Mouse (Mus musculus) inflammation-experienced regulatory T-cells, adult 16 weeks (primary cell): ENCODE data around the gene Jam3. TPM values are rescaled to one million over a fixed set of nuclear protein-coding genes. Genes with fewer than 3 reads are reported as not detected.

Experiments
- polyA plus RNA-seq: library from polyadenylated mRNA; unstranded; fragments of 100-300 nt; shearing (Covaris generic); gene quantifications from one replicate; pipeline ENCODE4 v1.2.1, GENCODE M21; 2017

Jam3 gene
- 0.46 TPM for polyA plus RNA-seq

DNA sequence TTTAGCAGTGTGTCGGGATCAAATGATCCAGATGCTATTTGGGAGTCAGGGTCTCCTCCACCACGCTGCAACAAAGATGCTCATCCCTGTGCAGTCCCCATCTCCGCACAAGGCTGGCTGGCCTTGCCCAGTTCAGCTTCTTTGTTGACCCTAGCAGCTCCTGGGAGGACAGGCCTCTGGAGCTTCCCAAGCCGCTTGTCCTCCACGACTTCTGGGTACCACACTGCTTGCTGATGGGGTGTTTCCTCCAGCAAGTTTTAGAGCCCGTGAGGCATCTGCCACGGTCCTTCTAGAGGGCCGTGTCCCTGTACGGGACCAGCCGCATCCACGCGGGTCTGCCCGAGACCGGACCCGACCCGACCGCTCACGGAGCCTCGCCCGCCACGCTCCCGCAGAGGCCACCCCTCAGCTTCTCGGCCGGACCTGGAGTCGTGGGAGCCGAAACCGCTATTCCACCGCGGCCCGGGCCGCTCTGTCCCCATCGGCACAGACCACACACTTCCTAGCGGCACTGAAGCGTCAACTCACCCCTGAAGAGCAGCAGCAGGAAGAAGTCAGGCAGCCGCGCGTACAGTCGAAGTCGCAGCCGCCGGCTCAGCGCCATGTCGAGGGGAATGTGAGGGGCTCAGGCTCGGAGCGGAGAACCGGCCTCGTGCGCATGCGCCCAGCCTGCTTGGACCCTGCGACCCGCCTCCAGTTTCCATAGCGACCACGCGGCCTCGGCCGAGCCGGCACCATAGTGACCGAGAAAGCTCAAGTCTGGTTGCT is at the start of gene Jam3:
Gene Jam3, minus strand, starts transcription at position 659 of the 768 bp plus-strand sequence.

Other genes with a start within 250 kb of the Jam3 start
- gene Gm1110, start 232.3 kb downstream of the Jam3 start, polyA plus RNA-seq, result not detected
- gene Acad8, start 155.9 kb downstream of the Jam3 start, polyA plus RNA-seq, result 41.0 TPM
- gene Thyn1, start 155.7 kb downstream of the Jam3 start, polyA plus RNA-seq, result 87.1 TPM
- gene Vps26b, start 125.4 kb downstream of the Jam3 start, polyA plus RNA-seq, result 22.2 TPM
- gene Ncapd3, start 125.2 kb downstream of the Jam3 start, polyA plus RNA-seq, result 46.8 TPM
- 3.3 TPM for gene Igsf9b, start 143.8 kb upstream of the Jam3 start, polyA plus RNA-seq
- not detected for gene Spata19, start 241.4 kb upstream of the Jam3 start, polyA plus RNA-seq